Mouse (Mus musculus) right cerebral cortex, adult 18-20 months (tissue): ENCODE measurements around the gene Diaph3.
"Not testable (repeated sequence)": the region's sequence is repeated elsewhere in the genome, so short reads cannot be mapped to it uniquely, and the experiment has no call there.

Experiments used
- DNase-seq: peaks from one replicate; pipeline ENCODE4 v3.0.0; 2022; ENCODE audit warnings: mixed read lengths

Diaph3 gene

GRCm38 (mm10) chr14:87140963-87141486, at the start of gene Diaph3:
TSS of gene Diaph3 (minus strand) at chr14:87141235.
- DNase-seq, result peak; percentile 96

- DNase-seq, result no peak
These were observed 49.6 kb upstream of the Diaph3 start for GRCm38 (mm10) chr14:87190685-87191084.

GRCm38 (mm10) chr14:87171577-87171976, 30.5 kb upstream of the Diaph3 start:
- no peak for DNase-seq

DNA sequence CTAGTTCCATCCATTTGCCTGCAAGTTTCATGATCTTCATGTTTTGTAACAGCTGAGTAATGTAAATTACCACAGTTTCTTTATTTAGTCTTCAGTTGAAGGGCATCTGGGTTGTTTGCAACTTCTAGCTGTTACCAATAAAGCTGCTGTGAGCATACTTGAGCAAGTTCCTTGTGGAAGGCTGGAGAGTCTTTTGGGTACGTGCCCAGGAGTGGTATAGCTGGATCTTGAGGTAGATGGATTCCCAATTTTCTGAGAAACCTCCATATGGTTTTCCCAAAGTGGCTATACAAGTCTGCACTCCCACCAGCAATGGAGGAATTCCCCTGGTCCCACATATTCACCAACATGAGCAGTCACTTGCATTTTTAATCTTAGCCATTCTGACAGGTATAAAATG, 28.1 kb upstream of the Diaph3 start:
- DNase-seq, result peak; percentile 42

GRCm38 (mm10) chr14:87155621-87156238, 14.7 kb upstream of the Diaph3 start:
- peak; percentile 50 for DNase-seq

DNA sequence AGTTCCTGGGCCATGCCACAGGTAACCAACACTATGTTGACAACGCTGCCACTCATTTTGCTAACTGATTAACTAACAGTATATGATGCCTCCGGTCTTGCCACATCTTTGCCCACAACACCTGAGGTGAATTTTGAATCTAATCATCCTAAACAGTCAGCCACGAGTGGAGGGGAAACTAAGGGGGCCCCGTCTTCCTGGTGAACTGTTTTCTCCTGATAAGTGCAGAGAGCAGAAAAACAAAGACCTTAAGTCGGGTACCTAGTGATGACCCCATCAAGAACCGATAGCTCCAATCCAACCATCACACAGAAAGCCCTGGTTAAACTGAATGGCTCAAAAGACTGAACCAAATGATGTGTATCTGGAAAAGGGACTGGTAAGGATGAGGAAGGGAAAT, 8.6 kb upstream of the Diaph3 start:
- DNase-seq, result no peak

DNA sequence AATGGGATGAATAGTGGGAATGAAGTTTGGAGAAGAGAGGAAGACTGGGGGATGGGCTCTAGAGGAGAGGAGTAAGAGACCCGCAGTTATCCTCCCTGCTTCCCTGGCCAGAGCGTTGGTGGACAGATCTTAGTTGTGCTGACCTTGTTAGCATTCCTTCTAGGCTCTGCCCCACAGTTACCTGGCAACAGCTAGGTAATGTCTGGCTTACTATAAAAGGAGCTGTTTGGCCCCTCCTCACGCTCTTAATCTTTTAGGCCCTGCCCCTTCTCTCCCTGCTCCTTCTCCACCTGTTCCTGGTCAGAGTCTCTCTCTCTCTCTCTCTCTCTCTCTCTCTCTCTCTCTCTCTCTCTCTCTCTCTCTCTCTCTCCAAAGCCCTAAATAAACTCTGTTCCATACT, 5.7 kb upstream of the Diaph3 start:
- no peak for DNase-seq

DNA sequence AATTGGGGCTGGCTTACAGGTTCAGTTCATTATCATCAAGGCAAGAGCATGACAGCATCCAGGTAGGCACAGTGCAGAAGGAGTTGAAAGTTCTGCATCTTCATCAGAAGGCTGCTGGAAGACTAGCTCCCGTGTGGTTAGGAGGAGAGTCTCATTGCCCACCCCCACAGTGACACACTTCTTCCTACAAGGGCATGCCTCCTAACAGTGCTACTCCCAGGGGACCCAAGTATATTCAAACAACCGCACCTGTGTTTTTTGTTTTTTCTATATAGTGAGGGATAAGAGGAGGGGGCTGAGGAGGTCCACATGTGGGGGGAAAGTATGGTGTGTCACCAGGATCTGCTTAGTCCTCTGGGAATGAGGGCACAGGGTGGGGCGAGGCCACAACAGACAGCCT, 4.3 kb upstream of the Diaph3 start:
- DNase-seq, result no peak

- no peak for DNase-seq
These were observed 742 bp upstream of the Diaph3 start for GRCm38 (mm10) chr14:87141777-87142176.

DNA sequence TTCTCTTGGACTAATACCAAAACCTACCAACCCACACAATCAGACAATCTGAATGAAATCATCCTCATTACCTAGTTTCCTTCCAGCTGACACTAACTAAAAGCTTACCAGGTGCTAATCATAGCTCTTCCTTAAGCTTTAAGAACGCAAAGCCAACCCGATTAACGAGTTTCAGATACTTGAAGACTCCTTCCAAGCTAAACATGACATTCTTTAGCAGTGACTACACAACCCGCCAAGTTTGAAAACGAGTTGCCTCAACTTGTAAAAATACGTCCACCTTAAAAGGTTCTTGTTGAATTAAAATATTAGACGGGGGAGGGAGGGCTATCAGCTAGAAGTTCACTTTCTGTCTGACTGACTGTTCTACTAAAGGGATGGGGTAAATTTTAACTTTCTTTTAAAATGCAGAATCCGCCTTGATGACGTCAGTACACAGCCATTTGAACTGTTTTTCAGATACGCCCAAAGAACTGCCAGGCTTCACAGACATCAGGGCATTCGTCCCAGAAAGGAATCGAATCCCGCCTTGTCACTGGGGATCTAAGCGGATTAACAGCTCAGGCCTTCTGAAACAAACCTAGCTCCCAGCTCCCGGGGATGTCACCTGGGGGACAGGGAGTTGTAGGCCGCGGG, 590 bp downstream of the Diaph3 start:
- no peak for DNase-seq

DNA sequence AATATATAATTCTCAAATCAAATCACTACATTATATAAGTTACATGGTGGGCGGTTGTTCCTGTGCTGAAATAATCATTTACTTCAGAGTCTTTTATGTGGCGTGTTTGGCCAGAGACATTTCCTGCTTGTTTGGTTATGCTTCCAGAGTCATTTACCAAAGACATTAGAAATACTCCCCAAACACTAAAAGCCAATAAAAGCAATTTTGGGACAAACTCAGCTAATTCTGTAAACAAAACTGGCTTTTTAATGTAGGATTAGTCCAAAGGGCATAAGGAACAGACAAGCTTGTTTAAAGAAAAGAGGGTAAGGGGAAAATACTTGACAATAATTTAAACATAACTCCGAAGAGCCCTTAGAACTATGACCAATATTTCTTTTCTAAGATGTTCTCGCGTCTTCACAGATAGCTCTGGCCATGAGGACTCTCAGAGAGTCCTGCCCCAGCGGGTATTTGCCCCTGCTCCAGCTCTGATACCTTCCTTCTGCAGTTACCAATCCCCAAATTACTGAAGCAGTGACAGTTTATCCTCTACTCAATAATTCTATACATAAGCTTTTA, 14.9 kb downstream of the Diaph3 start:
- no peak for DNase-seq

DNA sequence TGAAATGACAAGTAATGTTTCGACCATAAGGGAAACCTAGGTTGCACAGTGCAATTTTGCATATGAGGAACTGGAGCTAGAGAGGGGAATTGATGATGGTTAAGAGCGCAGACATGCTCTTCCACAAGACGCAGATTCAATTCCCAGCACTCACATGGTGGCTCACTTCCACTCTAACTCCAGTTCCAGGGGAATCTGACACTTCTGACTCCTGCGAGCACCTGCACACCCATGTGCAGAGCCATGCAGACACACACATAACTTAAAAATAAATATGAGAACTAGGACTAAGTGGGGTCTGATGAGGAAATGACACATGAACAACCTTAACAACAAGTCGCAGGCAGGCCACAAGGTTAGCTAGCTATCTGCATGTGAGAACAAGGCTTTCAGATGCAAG, 15.5 kb downstream of the Diaph3 start:
- DNase-seq, result no peak

- peak; percentile 4 for DNase-seq
These were observed 17.9 kb downstream of the Diaph3 start for GRCm38 (mm10) chr14:87123091-87123490.

DNA sequence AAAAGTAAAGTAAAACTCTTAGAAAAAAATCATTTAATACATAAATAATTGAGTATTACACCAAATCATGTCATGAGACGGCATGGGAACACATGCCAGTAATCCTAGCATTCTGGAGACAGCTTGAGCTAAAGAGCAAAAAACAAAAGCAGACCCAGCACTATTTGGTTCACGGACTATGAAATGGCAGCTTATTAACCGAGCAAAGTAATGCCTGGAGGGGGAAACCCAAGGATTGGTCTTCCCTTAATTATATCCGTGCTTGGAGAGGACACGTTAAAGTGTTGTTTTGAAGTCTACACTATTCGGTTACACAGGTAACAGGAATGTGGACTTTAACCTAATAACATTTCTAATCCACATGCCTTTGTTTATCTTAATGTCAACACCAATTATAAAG, 19.2 kb downstream of the Diaph3 start:
- no peak for DNase-seq

GRCm38 (mm10) chr14:87110634-87111033, 30.4 kb downstream of the Diaph3 start:
- DNase-seq, result no peak

DNA sequence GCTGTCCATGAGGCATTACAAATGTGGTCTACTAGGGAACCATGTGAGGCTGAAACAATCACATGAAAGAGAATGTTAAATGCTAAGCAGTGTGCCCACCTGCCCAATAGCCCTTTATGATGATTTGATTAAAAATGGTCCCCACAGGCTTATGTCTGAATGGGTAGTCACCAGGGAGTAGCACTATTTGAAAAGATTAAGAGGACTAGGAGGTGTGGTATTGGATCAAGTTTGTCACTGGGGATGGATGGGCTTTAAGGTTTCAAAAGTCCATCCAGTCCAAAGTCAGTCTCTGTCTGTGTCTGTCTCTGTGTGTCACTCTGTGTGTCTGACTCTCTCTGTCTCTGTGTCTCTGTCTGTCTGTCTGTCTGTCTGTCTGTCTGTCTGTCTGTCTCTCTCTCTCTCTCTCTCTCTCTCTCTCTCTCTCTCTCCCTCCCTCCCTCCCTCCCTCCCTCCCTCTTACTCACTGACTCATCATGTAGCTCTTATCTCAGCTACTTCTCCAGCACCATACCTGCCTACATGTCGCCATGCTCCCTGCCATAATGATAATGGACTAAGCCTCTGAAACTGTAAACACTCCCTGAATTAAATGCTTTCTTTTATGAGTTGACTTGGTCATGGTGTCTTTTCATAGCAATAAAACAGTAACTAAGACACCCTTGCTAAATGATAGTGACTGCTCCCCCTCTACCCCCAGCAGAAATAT, 41.5 kb downstream of the Diaph3 start:
- DNase-seq, result no peak

DNA sequence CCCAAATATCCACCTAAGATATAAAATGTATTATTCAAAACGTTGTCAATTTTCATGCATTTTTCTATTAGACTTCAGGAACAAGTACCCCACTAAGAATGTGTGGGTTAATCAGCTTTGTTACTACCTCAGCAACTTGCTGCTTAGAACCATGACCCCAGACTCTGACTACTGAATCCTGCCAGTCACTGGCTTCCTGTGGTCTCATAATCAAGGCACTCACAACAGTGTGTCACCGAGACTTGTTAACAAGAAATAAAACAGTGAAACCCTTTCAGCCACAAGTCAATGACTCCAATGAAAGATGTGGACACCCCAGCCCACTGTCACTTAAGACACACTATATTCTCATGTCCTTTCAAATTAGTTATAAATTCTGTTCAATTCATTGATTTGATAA, 42.9 kb downstream of the Diaph3 start:
- no peak for DNase-seq

DNA sequence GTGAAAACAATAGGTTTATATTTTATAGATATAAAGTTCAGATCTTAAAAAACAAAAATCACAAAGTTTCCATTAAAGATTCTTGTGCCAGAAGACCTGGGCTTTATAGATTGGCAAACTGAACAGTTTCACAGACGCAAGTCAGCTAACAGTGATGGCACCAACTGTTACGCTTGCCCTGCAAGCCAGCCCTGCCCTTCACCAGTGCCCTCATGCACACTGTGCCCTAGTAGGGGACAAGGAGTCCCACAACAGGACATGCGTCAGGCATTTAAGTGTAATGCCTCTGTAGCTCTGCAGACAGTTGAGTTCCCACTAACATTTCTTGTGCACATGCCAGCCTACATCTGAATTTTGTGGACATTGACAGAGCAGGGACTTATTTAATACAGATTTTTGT, 49.5 kb downstream of the Diaph3 start:
- DNase-seq, result no peak

GRCm38 (mm10) chr14:87091108-87091507, 49.9 kb downstream of the Diaph3 start:
- DNase-seq, result no peak

- no peak for DNase-seq
These were observed 52.1 kb downstream of the Diaph3 start for GRCm38 (mm10) chr14:87088928-87089327.

- DNase-seq, result no peak
These were observed 52.6 kb downstream of the Diaph3 start for GRCm38 (mm10) chr14:87088456-87088855.

- no peak for DNase-seq
These were observed 53.0 kb downstream of the Diaph3 start for GRCm38 (mm10) chr14:87087996-87088395.

- not testable (repeated sequence) for DNase-seq
These were observed 56.1 kb downstream of the Diaph3 start for GRCm38 (mm10) chr14:87084906-87085305.

DNA sequence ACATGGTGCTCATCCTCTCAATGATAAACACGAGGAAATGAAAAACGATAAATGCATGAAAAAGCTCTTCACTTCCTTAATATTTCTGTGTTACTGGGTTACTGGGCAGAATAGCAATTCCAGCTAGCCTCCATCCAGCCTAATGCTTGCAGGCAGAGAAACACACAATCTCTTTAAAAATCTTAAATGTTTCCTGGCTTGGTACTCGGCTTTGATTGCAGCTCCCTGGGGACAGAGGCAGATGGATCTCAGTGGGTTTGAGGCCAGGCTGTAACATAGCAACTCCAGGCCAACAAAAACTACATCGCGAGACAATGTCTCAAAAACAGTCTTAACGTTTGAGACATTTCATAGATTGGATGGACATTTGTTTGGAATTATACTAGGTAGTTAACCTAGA, 57.1 kb downstream of the Diaph3 start:
- DNase-seq, result no peak
